Mouse (Mus musculus): ENCODE measurements around the gene Gm49373.

DNA sequence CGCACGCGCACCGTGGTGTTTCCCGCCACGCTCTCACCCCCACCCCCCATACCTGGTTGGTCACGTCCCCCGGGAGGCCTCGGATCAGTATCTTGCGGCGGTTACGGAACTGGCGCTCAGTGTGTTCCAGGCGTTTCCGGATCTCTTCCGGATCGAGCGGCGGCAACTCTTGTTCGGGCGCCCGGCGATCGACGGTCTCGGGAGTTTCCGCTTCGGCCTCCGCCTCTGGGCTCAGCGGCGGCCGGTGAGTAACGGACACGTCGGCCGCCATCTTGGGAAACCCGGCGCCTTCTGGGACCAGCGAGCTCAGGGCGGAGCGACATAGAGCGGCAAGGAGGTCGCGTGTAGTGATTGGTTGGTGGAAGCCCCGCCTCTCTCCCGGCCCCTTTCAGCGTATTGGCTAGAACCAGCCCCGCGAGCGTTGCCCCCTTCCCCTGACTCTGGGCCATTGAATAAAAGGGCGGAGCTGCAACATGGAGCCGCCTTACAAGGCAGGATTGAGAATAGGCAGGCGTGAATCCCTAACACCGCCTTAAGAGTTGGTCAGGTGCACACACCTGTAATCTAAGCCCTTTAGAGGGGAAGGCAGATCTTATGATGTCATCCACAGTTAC lies 18.9 kb upstream of the Gm49373 start, which contains the start of the genes Gm38431 and Raver1:
- no peak for TF ChIP-seq CTCF (IDR thresholded peaks at IDR 0.05; ENCODE audit: insufficient read depth, low read length)
- TF ChIP-seq POLR2A (IDR thresholded peaks at IDR 0.05; ENCODE audit: borderline replicate concordance, extremely low read depth, low read depth, low read length), result peak; percentile 76

Measured in lung, adult 2 months (tissue).